Mouse (Mus musculus) kidney, adult 2 months (tissue): ENCODE measurements around the gene Atp23. TPM values are rescaled to one million over a fixed set of nuclear protein-coding genes. Genes with fewer than 3 reads are reported as not detected.

Source experiments
- DNase-seq: peaks from one replicate; pipeline ENCODE4 v3.0.0; 2021
- H3K27ac ChIP-seq: fragments of 200-500 bp; 2 replicates; pipeline ENCODE4 v1.5.1; 2012; ENCODE audit warnings: low read depth, low read length, control low read depth, inconsistent platforms; ENCODE audit not compliant: insufficient read depth
- H3K27me3 ChIP-seq: fragments of 200-500 bp; replicated peaks from 2 replicates; pipeline ENCODE4 v1.6.1; 2012; ENCODE audit warnings: mild to moderate bottlenecking, moderate library complexity, low read length, inconsistent platforms; ENCODE audit not compliant: control insufficient read depth, insufficient read depth
- H3K36me3 ChIP-seq: fragments of 200-500 bp; 2 replicates; pipeline ENCODE4 v1.6.1; 2012; ENCODE audit warnings: mild to moderate bottlenecking, moderate library complexity, low read length, inconsistent platforms; ENCODE audit not compliant: control insufficient read depth, insufficient read depth
- H3K4me1 ChIP-seq: fragments of 200-500 bp; 2 replicates; pipeline ENCODE4 v1.6.1; 2011; ENCODE audit warnings: low read length; ENCODE audit not compliant: control insufficient read depth, insufficient read depth
- H3K4me3 ChIP-seq: fragments of 200-500 bp; 2 replicates; pipeline ENCODE4 v1.5.1; 2011; ENCODE audit warnings: mild to moderate bottlenecking, low read depth, low read length, control low read depth; ENCODE audit not compliant: insufficient read depth
- CTCF ChIP-seq: fragments of 200-500 bp; conservative IDR thresholded peaks from 2 replicates; pipeline ENCODE4 v1.5.1; 2011; ENCODE audit warnings: low read depth, mild to moderate bottlenecking, control low read depth, low read length, moderate library complexity, mixed read lengths; ENCODE audit not compliant: insufficient read depth, insufficient read length
- POLR2A ChIP-seq: fragments of 200-500 bp; IDR thresholded peaks from one replicate; pipeline ENCODE4 v1.6.1; 2011; ENCODE audit warnings: low read depth, low read length, control low read depth
- WGBS: fragments of 180-500 bp; shearing (Covaris S2); methylation state at CpG from one replicate; pipeline ENCODE4 v1.1.7; 2018; 5-methylcytosine and 5-hydroxymethylcytosine counted together
- polyA plus RNA-seq: library from polyadenylated mRNA; depleted of rRNA; stranded (reverse); fragments of >200 nt; gene quantifications from 2 replicates; pipeline ENCODE4 v1.2.3, GENCODE M21; 2012

Gene Atp23
- polyA plus RNA-seq, 1 experiment: 14.2 TPM

DNA sequence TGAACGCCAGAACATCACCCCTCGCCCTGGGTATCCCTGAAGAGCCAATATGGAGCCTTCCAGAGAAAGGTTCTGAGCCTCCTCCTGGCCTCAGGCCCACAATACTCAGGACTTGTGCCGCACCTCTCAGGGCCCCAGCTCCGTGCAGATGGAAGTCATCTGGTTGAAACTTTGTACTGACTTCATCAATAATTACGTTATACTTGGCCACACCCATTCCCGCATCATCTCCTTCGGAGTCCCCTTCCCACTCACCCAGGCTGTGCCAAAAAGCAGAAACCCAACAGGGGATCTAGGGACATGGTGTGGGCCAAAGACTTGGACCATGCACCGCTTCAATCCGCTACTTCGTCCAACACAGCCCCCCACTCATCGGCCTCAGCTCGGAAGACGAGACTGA, 33.4 kb upstream of the Atp23 start:
- no peaks in the 10 kb centered on the region for H3K36me3 ChIP-seq
- H3K27me3 ChIP-seq: no peaks in the 10 kb centered on the region
- H3K4me3 ChIP-seq: no peak overlapping the region
- no peak for TF ChIP-seq CTCF
- no peak for TF ChIP-seq POLR2A
- H3K4me1 ChIP-seq: no peaks in the 10 kb centered on the region
- H3K27ac ChIP-seq: no peak overlapping the region
- 90% methylated on average over 13 of the region's 13 CpGs for WGBS
- no peak for DNase-seq

DNA sequence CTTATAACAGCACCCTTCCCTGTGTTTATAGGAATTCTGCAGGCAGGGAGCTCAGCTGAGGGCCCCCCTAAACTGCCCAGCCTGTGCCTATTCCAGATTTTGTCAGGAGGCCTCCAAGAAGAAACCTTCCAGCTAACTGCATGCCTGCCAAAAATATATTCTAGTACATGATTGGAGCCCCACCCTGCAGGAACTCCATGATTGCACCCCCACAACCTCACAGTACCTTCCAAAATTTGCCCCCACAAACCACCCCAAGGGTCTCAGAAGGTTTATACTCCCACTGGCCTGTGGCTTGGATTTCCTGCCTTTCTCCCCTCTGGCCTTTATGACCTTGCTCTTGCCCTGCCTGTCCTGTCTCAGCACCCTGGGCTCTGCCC, 30.6 kb upstream of the Atp23 start:
- Histone ChIP-seq H3K27ac (no peak overlapping the region), H3K27me3 (no peaks in the 10 kb centered on the region), H3K4me1 (peaks cover 17% of the 10 kb centered on the region), H3K4me3 (no peak overlapping the region), H3K36me3 (no peaks in the 10 kb centered on the region)
- no peak for TF ChIP-seq CTCF
- TF ChIP-seq POLR2A: no peak
- no peak for DNase-seq

GRCm38 (mm10) chr10:126931123-126931759, 30.1 kb upstream of the Atp23 start:
- H3K27me3 ChIP-seq: no peaks in the 10 kb centered on the region
- H3K27ac ChIP-seq: no peak overlapping the region
- 73% methylated on average over 8 of the region's 8 CpGs for WGBS
- no peaks in the 10 kb centered on the region for H3K36me3 ChIP-seq
- peaks cover 17% of the 10 kb centered on the region for H3K4me1 ChIP-seq
- DNase-seq: no peak
- no peak overlapping the region for H3K4me3 ChIP-seq
- no peak for TF ChIP-seq POLR2A
- TF ChIP-seq CTCF: no peak

DNA sequence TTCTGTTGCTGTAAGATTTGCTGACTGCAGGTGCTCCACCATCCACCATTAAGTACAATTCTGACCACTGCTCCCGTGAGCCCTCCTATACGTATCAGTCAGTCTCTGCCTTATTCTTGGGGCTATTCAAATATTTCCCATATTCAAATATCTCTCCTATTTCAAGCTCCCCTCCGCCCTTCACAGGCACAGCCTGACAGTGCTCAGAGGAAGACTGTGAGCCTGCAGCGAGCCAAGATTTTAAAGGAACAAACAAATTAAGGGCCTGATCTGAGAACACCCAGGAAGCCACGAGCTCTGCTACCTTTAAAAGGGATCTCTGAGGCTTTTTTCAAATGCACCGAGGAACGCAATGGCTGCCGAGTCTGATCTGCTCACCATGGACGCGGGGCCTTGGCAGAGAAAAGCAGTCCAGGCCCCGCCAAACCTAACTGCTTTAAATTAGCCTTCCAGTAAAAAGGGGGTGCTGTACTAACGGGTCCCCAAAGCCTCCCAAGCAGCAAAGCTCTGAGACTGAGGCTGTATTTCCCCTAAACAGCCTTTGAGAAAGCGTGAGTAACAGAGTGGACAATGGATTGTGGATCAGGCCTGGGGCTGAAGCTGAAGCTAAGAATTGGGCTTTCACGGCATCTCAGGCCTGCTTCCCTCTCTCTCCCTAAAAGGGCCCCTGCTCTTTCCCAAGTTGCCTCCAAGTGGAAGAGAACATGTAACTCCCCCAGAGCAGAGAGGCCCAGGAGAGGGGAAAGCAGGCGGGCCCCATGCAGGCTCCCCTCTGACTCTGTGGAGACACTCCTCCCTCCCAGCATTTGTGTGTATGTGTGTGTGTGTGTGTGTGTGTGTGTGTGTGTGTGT, 29.3 kb upstream of the Atp23 start:
- peaks cover 17% of the 10 kb centered on the region for H3K4me1 ChIP-seq

GRCm38 (mm10) chr10:126929543-126929942, 28.4 kb upstream of the Atp23 start:
- Histone ChIP-seq H3K27me3 (no peaks in the 10 kb centered on the region), H3K4me3 (no peak overlapping the region), H3K27ac (peak overlapping the region; percentile 97), H3K4me1 (peaks cover 17% of the 10 kb centered on the region), H3K36me3 (no peaks in the 10 kb centered on the region)
- no peak for TF ChIP-seq POLR2A
- no peak for TF ChIP-seq CTCF
- DNase-seq: no peak
- 75% methylated on average over 3 of the region's 3 CpGs for WGBS

More for the DNA sequence above, 29.3 kb upstream of the Atp23 start:
- 71% methylated on average over 15 of the region's 15 CpGs for WGBS
- H3K27ac ChIP-seq: peak overlapping the region; percentile 45; the same call in 1 of the 2 replicates
- no peak overlapping the region for H3K4me3 ChIP-seq
- no peak for TF ChIP-seq CTCF
- no peak for TF ChIP-seq POLR2A
- DNase-seq: no peak
- H3K36me3 ChIP-seq: no peaks in the 10 kb centered on the region
- no peaks in the 10 kb centered on the region for H3K27me3 ChIP-seq

DNA sequence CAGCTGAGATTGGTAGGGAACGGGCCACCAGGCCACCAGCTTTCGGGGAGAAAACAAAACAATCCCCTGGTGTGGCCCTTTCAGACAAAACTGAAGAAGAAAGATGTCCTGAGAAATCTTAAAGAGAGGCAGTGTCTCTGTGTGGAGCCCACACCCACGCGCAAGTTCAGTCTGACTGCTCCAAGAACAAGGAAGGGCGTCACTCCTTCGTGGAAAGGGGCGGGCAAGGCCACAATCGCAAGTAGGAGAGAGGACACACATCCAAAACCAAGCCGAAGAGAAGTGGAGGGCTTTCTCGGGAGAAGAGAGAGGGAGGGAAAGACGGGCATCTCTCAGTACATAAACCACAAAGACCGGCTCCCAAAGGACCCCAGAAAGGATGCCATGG, 27.7 kb upstream of the Atp23 start:
- peak; percentile 45 for TF ChIP-seq POLR2A
- no peak for TF ChIP-seq CTCF
- Histone ChIP-seq H3K4me1 (peaks cover 17% of the 10 kb centered on the region), H3K27me3 (no peaks in the 10 kb centered on the region), H3K4me3 (peak overlapping the region; percentile 65), H3K36me3 (no peaks in the 10 kb centered on the region), H3K27ac (peak overlapping the region; percentile 97)
- 16% methylated on average over 12 of the region's 12 CpGs for WGBS
- DNase-seq: peak; percentile 67
